Mouse (Mus musculus) gastrocnemius, postnatal 4 days (tissue): Measurements from ENCODE around the gene Olfr286. TPM values are rescaled to one million over a fixed set of nuclear protein-coding genes. Genes with fewer than 3 reads are reported as not detected.

Experiments
- total RNA-seq, 2 experiments: library from RNA; stranded (reverse); gene quantifications; 2 replicates each; pipeline ENCODE4 v1.2.3; 2021

Gene Olfr286
- total RNA-seq, 2 experiments from 2014 or later = not detected

Other genes with a start within 250 kb of the Olfr286 start
- 10 to 100 TPM; 20.0 to 36.3 TPM for gene Col2a1, start 229.8 kb downstream of the Olfr286 start, total RNA-seq
- gene Pfkm, start 141.9 kb downstream of the Olfr286 start, total RNA-seq = 100 to 1,000 TPM; 776 to 786 TPM
- 10 to 100 TPM; 17.7 to 21.7 TPM for gene Senp1, start 140.7 kb downstream of the Olfr286 start, total RNA-seq
- gene Asb8, start 68.8 kb downstream of the Olfr286 start, total RNA-seq = 100 to 1,000 TPM; 148 to 174 TPM
- gene Ccdc184, start 67.3 kb downstream of the Olfr286 start, total RNA-seq = not detected
- gene Olfr288, start 38.9 kb downstream of the Olfr286 start, total RNA-seq = not detected
- gene Gm44579, start 13.5 kb downstream of the Olfr286 start, total RNA-seq = not detected
- not detected for gene Olfr287, start 13.4 kb downstream of the Olfr286 start, total RNA-seq
- gene H1fnt, start 22.8 kb upstream of the Olfr286 start, total RNA-seq = not detected
- gene Zfp641, start 61.7 kb upstream of the Olfr286 start, total RNA-seq = 10 to 100 TPM in 1 of 2 experiments, 1 to 10 TPM in 1; 9.8 to 10.7 TPM
- gene Olfr285, start 82.9 kb upstream of the Olfr286 start, total RNA-seq = not detected
- gene Olfr284, start 106.5 kb upstream of the Olfr286 start, total RNA-seq = not detected
- not detected for gene Olfr283, start 146.5 kb upstream of the Olfr286 start, total RNA-seq
- gene Olfr282, start 196.8 kb upstream of the Olfr286 start, total RNA-seq = not detected
- gene Olfr281, start 218.1 kb upstream of the Olfr286 start, total RNA-seq = not detected
- not detected for gene OR5BS1P, start 235.4 kb upstream of the Olfr286 start, total RNA-seq
- gene Lalba, start 248.3 kb upstream of the Olfr286 start, total RNA-seq = not detected